Mouse (Mus musculus): Measurements from ENCODE around the gene Glul.
A peak's percentile ranks its signal among the peaks of the same experiment; 100 is the strongest.
"Not testable (repeated sequence)": the region's sequence is repeated elsewhere in the genome, so short reads cannot be mapped to it uniquely, and the experiment has no call there.

Glul gene

GRCm38 (mm10) chr1:153899731-153900380 lies at the start of gene Glul, which contains the start of gene Teddm2:
Glul (plus strand) TSS chr1:153899944.
Teddm2 (minus strand) TSS chr1:153900228.
- DNase-seq (ENCODE audit: low spot score in 2 of 2), result peak; percentile 97 to 98

GRCm38 (mm10) chr1:153852696-153853095 lies 47.0 kb upstream of the Glul start:
- DNase-seq (ENCODE audit: low spot score in 2 of 2), result not testable (repeated sequence)

GRCm38 (mm10) chr1:153855946-153856345 lies 43.8 kb upstream of the Glul start:
- no peak for DNase-seq (ENCODE audit: low spot score in 2 of 2)

GRCm38 (mm10) chr1:153874045-153874444 lies 25.7 kb upstream of the Glul start, which contains the start of gene Teddm1b:
Teddm1b (plus strand) TSS chr1:153874345.
- no peak for DNase-seq (ENCODE audit: low spot score in 2 of 2)

- not testable (repeated sequence) for DNase-seq (ENCODE audit: low spot score in 2 of 2)
Observed at GRCm38 (mm10) chr1:153880391-153880790, 19.4 kb upstream of the Glul start.

GRCm38 (mm10) chr1:153886024-153886633 lies 13.6 kb upstream of the Glul start:
- no peak for DNase-seq (ENCODE audit: low spot score in 2 of 2)

GRCm38 (mm10) chr1:153890121-153890520 lies 9.6 kb upstream of the Glul start:
- no peak for DNase-seq (ENCODE audit: low spot score in 2 of 2)

- no peak for DNase-seq (ENCODE audit: low spot score in 2 of 2)
Observed at GRCm38 (mm10) chr1:153891442-153891841, 8.3 kb upstream of the Glul start, which contains the start of gene Teddm1a. Teddm1a (plus strand) TSS chr1:153891742.

GRCm38 (mm10) chr1:153893746-153894145 lies 6.0 kb upstream of the Glul start:
- DNase-seq (ENCODE audit: low spot score in 2 of 2), result no peak

GRCm38 (mm10) chr1:153894201-153894893 lies 5.4 kb upstream of the Glul start:
- DNase-seq (ENCODE audit: low spot score in 2 of 2), result peak in 1 of 2 experiments; percentile 54

GRCm38 (mm10) chr1:153894979-153895378 lies 4.8 kb upstream of the Glul start:
- DNase-seq (ENCODE audit: low spot score in 2 of 2), result peak; percentile 89

- no peak for DNase-seq (ENCODE audit: low spot score in 2 of 2)
Observed at GRCm38 (mm10) chr1:153897196-153897595, 2.5 kb upstream of the Glul start.

- DNase-seq (ENCODE audit: low spot score in 2 of 2), result no peak
Observed at GRCm38 (mm10) chr1:153898989-153899730, 584 bp upstream of the Glul start.

- DNase-seq (ENCODE audit: low spot score in 2 of 2), result no peak
Observed at GRCm38 (mm10) chr1:153900381-153900780, 637 bp downstream of the Glul start.

GRCm38 (mm10) chr1:153900860-153901730 lies 1.4 kb downstream of the Glul start:
- DNase-seq (ENCODE audit: low spot score in 2 of 2), result no peak

GRCm38 (mm10) chr1:153903006-153903405 lies 3.3 kb downstream of the Glul start:
- no peak for DNase-seq (ENCODE audit: low spot score in 2 of 2)

GRCm38 (mm10) chr1:153904236-153904635 lies 4.5 kb downstream of the Glul start:
- no peak for DNase-seq (ENCODE audit: low spot score in 2 of 2)

- no peak for DNase-seq (ENCODE audit: low spot score in 2 of 2)
Observed at GRCm38 (mm10) chr1:153905884-153906283, 6.1 kb downstream of the Glul start.

- DNase-seq (ENCODE audit: low spot score in 2 of 2), result no peak
Observed at GRCm38 (mm10) chr1:153908208-153908607, 8.5 kb downstream of the Glul start.

GRCm38 (mm10) chr1:153908741-153909140 lies 9.0 kb downstream of the Glul start:
- DNase-seq (ENCODE audit: low spot score in 2 of 2), result no peak
